Mouse (Mus musculus) lung, postnatal 0 days (tissue): ENCODE data around the gene Sh3pxd2a.

ENCODE experiments used
- CTCF ChIP-seq: IDR thresholded peaks from 2 replicates; pipeline ENCODE4 v1.5.1; 2016; ENCODE audit warnings: antibody characterized with exemption, mild to moderate bottlenecking
- EP300 ChIP-seq: IDR thresholded peaks from 2 replicates; pipeline ENCODE4 v1.6.1; 2016; ENCODE audit warnings: antibody characterized with exemption, mild to moderate bottlenecking, control low read depth

DNA sequence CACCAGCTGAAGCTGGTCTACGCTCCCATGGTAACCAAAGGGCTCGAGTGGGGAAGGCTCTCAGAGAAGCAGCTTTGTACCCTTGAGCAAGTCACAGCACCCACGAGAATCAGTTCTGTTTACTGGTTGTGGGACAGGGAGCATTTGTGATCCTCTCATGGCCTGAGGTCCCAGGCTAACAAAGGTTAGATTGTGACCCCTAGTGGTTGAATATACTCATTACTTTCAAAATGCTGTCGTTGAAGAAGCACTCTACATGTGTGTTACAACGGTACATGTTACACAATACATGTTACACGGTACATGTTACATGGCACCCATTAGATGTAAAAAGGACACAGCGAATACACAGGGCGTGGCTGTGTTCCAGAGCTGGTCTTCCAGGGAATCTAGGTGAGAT lies 38.4 kb upstream of the Sh3pxd2a start:
- TF ChIP-seq EP300 = no peak
- TF ChIP-seq CTCF = peak; percentile 81
